Mouse (Mus musculus): ENCODE measurements around the gene Clta. TPM values are rescaled to one million over a fixed set of nuclear protein-coding genes. Genes with fewer than 3 reads are reported as not detected.
A peak's percentile ranks its signal among the peaks of the same experiment; 100 is the strongest.

Gene Clta
- total RNA-seq, 2 experiments from 2014 or later = 198 to 368 TPM

GRCm38 (mm10) chr4:44065355-44066025 lies 61.2 kb downstream of the Clta start:
- ATAC-seq (replicated peaks; ENCODE audit: low FRiP score, low TSS enrichment, poor library complexity, severe bottlenecking) = peak; percentile 82

- no peak for ATAC-seq (replicated peaks; ENCODE audit: low FRiP score, low TSS enrichment, poor library complexity, severe bottlenecking)
Measured at GRCm38 (mm10) chr4:44066891-44067290, 62.6 kb downstream of the Clta start.

- no peak for ATAC-seq (replicated peaks; ENCODE audit: low FRiP score, low TSS enrichment, poor library complexity, severe bottlenecking)
Measured at GRCm38 (mm10) chr4:44068736-44069135, 64.5 kb downstream of the Clta start.

GRCm38 (mm10) chr4:44069411-44069810 lies 65.2 kb downstream of the Clta start:
- ATAC-seq (replicated peaks; ENCODE audit: low FRiP score, low TSS enrichment, poor library complexity, severe bottlenecking) = no peak

GRCm38 (mm10) chr4:44070641-44071040 lies 66.4 kb downstream of the Clta start:
- ATAC-seq (replicated peaks; ENCODE audit: low FRiP score, low TSS enrichment, poor library complexity, severe bottlenecking) = no peak

- ATAC-seq (replicated peaks; ENCODE audit: low FRiP score, low TSS enrichment, poor library complexity, severe bottlenecking) = peak; percentile 58
Measured at GRCm38 (mm10) chr4:44071741-44072145, 67.5 kb downstream of the Clta start.

- peak; percentile 81 for ATAC-seq (replicated peaks; ENCODE audit: low FRiP score, low TSS enrichment, poor library complexity, severe bottlenecking)
Measured at GRCm38 (mm10) chr4:44072146-44072872, 68.1 kb downstream of the Clta start.

- peak; percentile 69 for ATAC-seq (replicated peaks; ENCODE audit: low FRiP score, low TSS enrichment, poor library complexity, severe bottlenecking)
Measured at GRCm38 (mm10) chr4:44072873-44073441, 68.7 kb downstream of the Clta start.

- no peak for ATAC-seq (replicated peaks; ENCODE audit: low FRiP score, low TSS enrichment, poor library complexity, severe bottlenecking)
Measured at GRCm38 (mm10) chr4:44073799-44074198, 69.5 kb downstream of the Clta start.

GRCm38 (mm10) chr4:44074422-44074821 lies 70.2 kb downstream of the Clta start:
- no peak for ATAC-seq (replicated peaks; ENCODE audit: low FRiP score, low TSS enrichment, poor library complexity, severe bottlenecking)

GRCm38 (mm10) chr4:44078358-44078933 lies 74.2 kb downstream of the Clta start:
- ATAC-seq (replicated peaks; ENCODE audit: low FRiP score, low TSS enrichment, poor library complexity, severe bottlenecking) = no peak

Other genes with a start within 250 kb of the Clta start
- gene Olfr159, start 233.4 kb upstream of the Clta start, total RNA-seq (2014; fragmentation: Nextera tagmentation) = not detected in 2 replicates
- not detected in 2 replicates for gene Olfr159, start 233.4 kb upstream of the Clta start, total RNA-seq (2017)
- gene Olfr156, start 180.6 kb upstream of the Clta start, total RNA-seq (2014; fragmentation: Nextera tagmentation) = not detected in 2 replicates
- gene Olfr156, start 180.6 kb upstream of the Clta start, total RNA-seq (2017) = not detected in 2 replicates
- gene Olfr157, start 164.3 kb upstream of the Clta start, total RNA-seq (2014; fragmentation: Nextera tagmentation) = not detected in 2 replicates
- gene Olfr157, start 164.3 kb upstream of the Clta start, total RNA-seq (2017) = not detected in 2 replicates
- gene Olfr155, start 152.9 kb upstream of the Clta start, total RNA-seq (2014; fragmentation: Nextera tagmentation) = not detected in 2 replicates
- not detected in 2 replicates for gene Olfr155, start 152.9 kb upstream of the Clta start, total RNA-seq (2017)
- gene Reck, start 128.9 kb upstream of the Clta start, total RNA-seq (2014; fragmentation: Nextera tagmentation) = 0.20 TPM in 1 of 2 replicates, not detected in the other
- 0.61 TPM in 1 of 2 replicates, not detected in the other for gene Reck, start 128.9 kb upstream of the Clta start, total RNA-seq (2017)
- 10.9 and 12.6 TPM in 2 replicates for gene Glipr2, start 47.1 kb upstream of the Clta start, total RNA-seq (2014; fragmentation: Nextera tagmentation)
- 12.2 and 13.9 TPM in 2 replicates for gene Glipr2, start 47.1 kb upstream of the Clta start, total RNA-seq (2017)
- gene Ccin, start 21.0 kb upstream of the Clta start, total RNA-seq (2014; fragmentation: Nextera tagmentation) = not detected in 2 replicates
- gene Ccin, start 21.0 kb upstream of the Clta start, total RNA-seq (2017) = not detected in 2 replicates
- 38.3 and 48.9 TPM in 2 replicates for gene Gne, start 79.7 kb downstream of the Clta start, total RNA-seq (2014; fragmentation: Nextera tagmentation)
- gene Gne, start 79.7 kb downstream of the Clta start, total RNA-seq (2017) = 35.4 and 42.6 TPM in 2 replicates
- gene Rnf38, start 229.3 kb downstream of the Clta start, total RNA-seq (2014; fragmentation: Nextera tagmentation) = 71.2 and 86.3 TPM in 2 replicates
- 43.1 and 71.8 TPM in 2 replicates for gene Rnf38, start 229.3 kb downstream of the Clta start, total RNA-seq (2017)